Mouse (Mus musculus): Measurements from ENCODE around the gene Gemin7.

Gemin7 gene

DNA sequence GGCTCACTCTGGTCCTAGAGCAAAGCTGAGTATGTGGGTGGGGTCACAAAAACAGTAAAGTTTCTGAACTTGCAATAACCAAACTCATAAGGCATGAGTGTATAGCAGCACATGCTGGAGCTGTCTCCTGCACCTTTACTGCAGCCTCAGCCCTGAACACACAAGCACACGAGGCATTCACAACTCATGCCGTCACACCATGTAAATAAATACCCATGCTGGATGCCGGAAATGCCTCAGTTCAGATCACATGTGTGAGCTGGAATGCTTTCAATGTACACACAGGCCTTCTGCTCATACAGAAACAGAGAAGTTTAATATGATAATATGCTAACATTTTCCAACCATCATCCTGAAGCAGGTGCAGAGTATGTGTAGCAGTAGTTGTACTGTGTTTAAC is 31.4 kb downstream of the Gemin7 start:
- no peak for DNase-seq (ENCODE audit: low spot score)

DNA sequence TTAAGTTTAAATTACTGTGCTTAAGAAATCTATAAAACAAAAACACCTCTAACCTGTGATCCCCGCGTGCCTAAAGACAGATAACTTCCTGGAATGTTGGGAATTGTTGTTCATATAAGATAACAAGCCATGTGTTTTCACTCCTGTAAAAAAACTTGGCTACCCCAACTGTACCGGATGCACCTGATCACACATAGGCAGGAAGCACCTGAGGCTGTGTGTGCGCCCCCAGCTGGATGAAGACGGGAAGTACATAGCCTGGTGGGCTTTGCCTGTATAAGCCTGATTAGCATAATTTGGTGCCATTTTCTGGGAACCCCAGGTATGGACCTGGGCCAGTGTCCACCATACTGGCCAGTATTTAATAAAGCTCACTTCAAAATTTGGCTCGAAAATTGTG is 33.8 kb downstream of the Gemin7 start:
- no peak for DNase-seq (ENCODE audit: low spot score)

DNA sequence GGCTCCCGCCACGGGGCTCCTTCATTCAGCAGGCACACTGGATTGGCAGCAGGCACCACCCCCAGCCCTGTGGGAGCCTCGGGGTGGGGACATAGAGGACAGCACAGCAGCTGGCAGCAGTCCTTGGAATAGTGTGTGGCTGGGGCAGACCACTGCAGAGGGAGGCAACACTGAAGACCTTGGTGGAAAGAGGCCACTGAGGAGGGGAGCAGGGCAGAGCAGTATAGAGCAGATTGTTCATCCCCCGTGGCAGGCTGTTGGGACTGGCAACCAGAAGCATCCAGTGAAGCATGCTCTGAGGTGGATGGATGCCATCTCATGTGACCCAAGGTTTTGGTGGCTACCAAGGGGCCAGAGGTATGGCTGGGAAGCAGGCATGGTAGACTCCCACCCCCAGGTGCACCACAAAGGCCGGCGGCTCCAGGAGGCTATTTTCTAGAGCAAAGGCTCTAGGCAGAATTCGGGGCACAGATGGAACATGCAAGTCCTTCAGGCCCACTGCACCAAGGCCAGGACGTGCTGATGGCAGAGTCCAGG is 35.2 kb downstream of the Gemin7 start:
- DNase-seq (ENCODE audit: low spot score), result no peak

- DNase-seq (ENCODE audit: low spot score), result no peak
Observed at GRCm38 (mm10) chr7:19541681-19542154, 35.7 kb downstream of the Gemin7 start.

- DNase-seq (ENCODE audit: low spot score), result peak; percentile 28
Observed at GRCm38 (mm10) chr7:19540771-19541566, 36.4 kb downstream of the Gemin7 start.

DNA sequence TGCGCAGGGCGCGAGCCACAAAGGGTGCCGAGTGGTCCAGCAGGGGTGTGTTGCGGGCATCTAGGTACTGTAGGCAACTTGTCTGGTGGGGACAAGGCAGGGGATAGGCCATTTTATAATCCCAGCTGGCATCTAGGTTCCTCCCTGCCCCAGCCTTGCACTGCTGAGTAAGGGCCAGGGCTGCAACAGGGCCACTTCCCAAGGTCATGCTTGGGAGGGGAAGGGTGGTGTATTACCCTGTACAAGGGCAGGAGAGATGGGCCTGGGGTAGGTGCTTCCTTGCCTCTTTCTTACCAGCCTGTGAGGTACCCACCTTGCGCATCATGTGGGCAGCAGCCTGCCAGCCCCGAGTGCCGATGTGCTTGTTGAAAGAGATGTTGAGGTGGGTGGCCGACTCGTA is 42.7 kb downstream of the Gemin7 start:
- no peak for DNase-seq (ENCODE audit: low spot score)

- no peak for DNase-seq (ENCODE audit: low spot score)
Observed at GRCm38 (mm10) chr7:19532240-19532639, 45.2 kb downstream of the Gemin7 start.

GRCm38 (mm10) chr7:19531077-19531476 is 46.3 kb downstream of the Gemin7 start:
- no peak for DNase-seq (ENCODE audit: low spot score)

GRCm38 (mm10) chr7:19525105-19525481 is 52.3 kb downstream of the Gemin7 start:
- no peak for DNase-seq (ENCODE audit: low spot score)

DNA sequence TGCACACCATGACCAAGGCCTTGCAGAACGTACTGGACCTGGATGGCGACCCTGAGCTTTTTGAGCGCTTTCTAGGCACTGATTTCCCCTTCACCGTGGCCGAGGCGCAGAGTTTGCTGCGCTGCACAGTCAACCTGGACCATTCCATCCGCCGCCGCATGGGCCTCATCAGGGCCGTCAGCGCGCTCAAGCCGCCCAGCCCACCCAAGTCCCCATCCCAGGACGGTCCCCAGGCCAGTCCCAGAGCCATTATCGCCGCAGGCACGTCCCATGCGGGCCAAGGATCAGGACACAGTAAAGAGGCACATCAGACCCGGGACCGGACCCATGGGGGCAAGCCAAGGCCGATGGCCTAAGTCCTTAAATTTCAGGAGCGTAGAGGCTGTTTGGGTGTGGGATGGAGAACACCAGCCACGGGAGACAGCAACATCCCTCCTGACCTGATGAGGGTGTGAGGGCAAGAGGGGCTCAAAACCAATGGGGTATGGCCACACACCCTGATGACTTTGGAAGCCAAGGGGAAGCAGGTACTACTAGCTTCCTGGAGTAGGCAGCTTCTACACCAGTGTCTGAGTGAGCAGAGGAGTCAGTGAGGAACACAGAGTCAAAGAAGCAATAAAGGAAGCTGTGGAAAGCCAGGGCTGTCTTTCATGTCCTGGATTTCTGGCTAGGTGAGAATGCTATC is 52.8 kb downstream of the Gemin7 start:
- no peak for DNase-seq (ENCODE audit: low spot score)

DNA sequence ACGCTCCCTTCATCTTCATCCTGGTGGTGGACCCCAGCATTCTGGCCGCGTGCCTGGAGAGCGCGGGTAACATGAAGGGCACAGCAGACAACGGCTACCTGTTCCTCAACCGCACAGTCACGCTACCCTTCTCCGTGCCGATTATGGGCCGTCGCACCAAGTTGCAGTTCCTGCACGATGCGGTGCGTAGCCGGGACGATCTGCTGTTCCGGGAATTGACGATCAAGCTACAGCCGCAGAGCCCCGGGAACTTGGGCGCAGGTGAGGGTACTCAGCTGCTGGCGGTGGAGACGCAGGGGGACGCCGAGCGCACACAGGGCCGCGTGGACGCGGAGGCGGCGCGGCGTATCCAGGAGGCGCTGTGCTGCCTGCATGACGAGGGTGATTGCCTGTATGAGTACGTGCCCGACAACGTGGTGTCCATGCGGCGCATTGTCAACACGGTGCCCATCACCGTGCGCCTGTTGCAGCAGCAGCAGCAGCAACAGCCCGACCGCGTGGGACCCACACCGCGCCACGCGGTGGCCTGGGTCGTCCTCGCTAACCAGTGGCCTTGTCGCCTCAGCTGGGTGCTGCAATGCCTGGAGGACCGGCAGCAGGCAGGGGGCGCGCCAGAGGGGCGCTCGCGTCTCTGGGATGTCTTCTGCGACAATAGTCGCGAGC is 53.5 kb downstream of the Gemin7 start:
- peak; percentile 56 for DNase-seq (ENCODE audit: low spot score)

DNA sequence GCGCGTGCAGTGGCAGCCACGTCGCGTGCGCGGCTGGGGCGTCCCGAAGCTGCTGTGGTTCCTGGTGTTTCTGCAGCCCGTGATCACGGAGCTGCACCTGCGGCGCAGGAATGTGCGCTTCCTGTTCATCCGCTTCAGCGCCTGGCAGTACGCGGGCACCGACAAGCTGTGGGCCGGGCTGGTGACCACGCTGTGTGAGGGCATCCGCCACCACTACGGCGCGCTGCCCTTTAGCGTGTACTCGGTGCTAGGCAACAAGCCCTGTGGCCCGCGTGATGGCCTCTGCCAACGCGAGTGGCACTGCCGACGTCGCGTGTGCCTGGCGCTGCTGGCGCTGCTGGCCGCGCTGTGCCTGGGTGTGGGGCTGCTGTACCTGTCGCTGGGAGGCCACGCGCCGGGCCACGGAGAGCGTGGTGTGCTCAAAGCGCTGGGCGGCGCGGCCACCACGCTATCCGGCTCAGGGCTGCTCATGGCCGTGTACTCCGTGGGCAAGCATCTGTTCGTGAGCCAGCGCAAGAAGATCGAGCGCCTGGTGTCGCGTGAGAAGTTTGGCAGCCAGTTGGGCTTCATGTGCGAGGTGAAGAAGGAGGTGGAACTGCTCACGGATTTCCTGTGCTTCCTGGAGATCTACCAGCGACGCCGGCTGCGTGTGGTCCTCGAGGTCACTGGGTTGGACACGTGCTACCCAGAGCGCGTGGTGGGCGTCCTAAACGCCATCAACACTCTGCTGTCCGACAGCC is 54.2 kb downstream of the Gemin7 start:
- DNase-seq (ENCODE audit: low spot score), result peak; percentile 26

DNA sequence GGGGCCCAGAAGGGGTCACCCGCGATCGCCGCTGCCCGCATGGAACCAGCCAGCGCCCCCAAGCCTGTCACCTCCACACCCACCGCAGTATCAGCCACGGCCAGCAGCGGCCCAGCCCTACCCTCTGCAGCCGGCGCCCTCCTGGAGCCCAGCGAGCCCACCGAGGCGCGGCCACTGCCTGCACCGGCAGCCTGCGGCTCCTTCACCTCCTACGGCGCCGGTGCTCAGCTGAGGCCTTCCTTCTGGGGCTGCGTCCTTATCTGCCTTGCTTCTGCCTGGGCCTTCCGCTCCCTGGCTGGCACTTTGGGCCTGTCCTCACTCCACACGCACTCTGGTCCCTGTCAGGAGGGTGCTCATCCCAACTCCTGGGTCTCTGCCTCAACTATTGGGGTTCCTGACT is 57.4 kb downstream of the Gemin7 start:
- no peak for DNase-seq (ENCODE audit: low spot score)

DNA sequence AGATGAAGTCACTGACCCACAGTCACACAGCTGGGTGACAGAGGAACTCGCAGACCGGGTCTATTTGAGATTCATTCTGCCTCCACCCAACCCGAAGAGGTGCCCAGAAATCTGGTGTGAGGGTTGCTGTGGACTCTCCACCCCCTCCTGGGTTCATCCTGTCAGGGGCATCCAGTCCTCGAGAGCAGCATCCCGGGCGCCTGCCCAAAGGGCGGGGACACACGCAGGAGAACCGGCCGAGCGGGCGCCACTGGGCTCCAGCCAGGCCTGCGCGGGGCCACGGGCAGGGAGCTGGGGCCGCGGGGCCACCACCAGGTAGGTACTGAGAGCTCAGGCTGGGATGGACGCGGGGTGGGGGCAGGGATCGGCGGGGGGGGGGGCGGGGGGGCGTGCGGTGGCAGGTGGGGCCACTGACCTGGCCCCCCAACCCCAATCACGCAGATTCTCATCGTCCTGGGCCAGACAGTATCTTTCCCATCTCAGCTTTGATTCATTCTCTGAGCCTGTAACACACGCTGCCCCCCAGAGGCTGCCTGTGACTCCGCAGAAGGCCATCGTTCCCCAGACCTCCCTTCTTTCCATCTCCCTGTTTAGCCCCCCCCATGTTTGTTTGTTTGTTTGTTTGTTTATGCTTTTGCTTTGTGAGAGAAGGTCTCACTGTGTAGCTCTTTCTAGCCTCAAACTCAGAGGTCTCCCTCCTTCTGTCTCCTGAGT is 59.6 kb downstream of the Gemin7 start, which contains the start of gene Nkpd1:
TSS of gene Nkpd1 (plus strand) at position 187 of the 714 bp plus-strand sequence.
- DNase-seq (ENCODE audit: low spot score), result peak; percentile 71

Data from urinary bladder, postnatal 14 days (tissue).